Mouse (Mus musculus) midbrain, embryonic 11.5 days (tissue): ENCODE measurements around the gene Ptpn6. TPM values are rescaled to one million over a fixed set of nuclear protein-coding genes. Genes with fewer than 3 reads are reported as not detected.

ENCODE experiments used
- ATAC-seq: fragments of 200-750 bp; cut with Nextera tagmentation; 2 replicates; pipeline ENCODE4 v1.8.0; 2017; ENCODE audit warnings: moderate TSS enrichment, moderate library complexity; ENCODE audit not compliant: low FRiP score
- DNase-seq: peaks from one replicate; pipeline ENCODE4 v3.0.0; 2015; ENCODE audit warnings: low spot score; ENCODE audit errors: missing footprints
- H3K27ac ChIP-seq: fragments of 300-500 bp; sonication (generic); 2 replicates; pipeline ENCODE4 v1.5.1; 2014; ENCODE audit warnings: low read depth, low read length
- H3K27me3 ChIP-seq: fragments of 300-500 bp; sonication (generic); 2 replicates; pipeline ENCODE4 v1.6.1; 2014; ENCODE audit warnings: mild to moderate bottlenecking, low read length, moderate library complexity, mixed read lengths; ENCODE audit not compliant: control insufficient read depth, insufficient read depth
- H3K36me3 ChIP-seq: fragments of 300-500 bp; sonication (generic); 2 replicates; pipeline ENCODE4 v1.6.1; 2014; ENCODE audit warnings: mild to moderate bottlenecking, low read length, moderate library complexity, mixed read lengths; ENCODE audit not compliant: control insufficient read depth, insufficient read depth
- H3K4me1 ChIP-seq: fragments of 300-500 bp; sonication (generic); 2 replicates; pipeline ENCODE4 v1.6.1; 2014; ENCODE audit warnings: low read length; ENCODE audit not compliant: control insufficient read depth, insufficient read depth
- H3K4me2 ChIP-seq: fragments of 300-500 bp; sonication (generic); 2 replicates; pipeline ENCODE4 v1.6.1; 2014; ENCODE audit warnings: mild to moderate bottlenecking, moderate library complexity
- H3K4me3 ChIP-seq: fragments of 300-500 bp; sonication (generic); 2 replicates; pipeline ENCODE4 v1.5.1; 2014; ENCODE audit warnings: low read depth, low read length
- H3K9ac ChIP-seq: fragments of 300-500 bp; sonication (generic); 2 replicates; pipeline ENCODE4 v1.6.1; 2014; ENCODE audit warnings: low read length
- H3K9me3 ChIP-seq: fragments of 300-500 bp; sonication (generic); 2 replicates; pipeline ENCODE4 v1.6.1; 2016; ENCODE audit warnings: low read length; ENCODE audit not compliant: control insufficient read depth
- WGBS: fragments of 180-500 bp; shearing (Covaris S2); extraction: QIAGEN DNeasy Blood & Tissue Kit; methylation state at CpG from one replicate; pipeline ENCODE4 v1.1.7; 2014; 5-methylcytosine and 5-hydroxymethylcytosine counted together
- polyA plus RNA-seq: library from polyadenylated mRNA; unstranded; fragments of >200 nt; fragmentation: Nextera tagmentation; extraction: Ambion mirVana; gene quantifications from 2 replicates; pipeline ENCODE4 v1.2.1, GENCODE M21; 2014

Gene Ptpn6
- polyA plus RNA-seq, 1 experiment from 2014 or later: 5.1 TPM

DNA sequence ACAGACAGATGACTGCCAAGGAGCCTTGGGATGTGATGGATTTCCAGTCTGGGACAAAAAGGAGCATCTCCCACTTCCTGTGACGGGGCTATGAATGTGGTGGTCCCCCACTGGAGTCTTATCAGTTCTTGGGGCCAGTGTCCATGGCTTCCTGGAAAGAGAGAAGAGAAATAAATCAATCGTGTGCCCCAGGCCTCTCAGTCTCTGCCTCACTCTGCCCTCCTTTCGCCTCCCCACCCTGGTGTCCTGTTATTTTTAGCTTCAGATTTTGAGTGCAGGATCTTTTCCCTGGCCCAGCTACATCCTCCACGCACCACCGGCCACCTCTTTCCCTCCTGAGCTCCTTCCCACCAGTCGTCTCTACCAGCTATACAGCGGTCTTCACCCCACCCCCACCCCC is 31.5 kb upstream of the Ptpn6 start:
- Histone ChIP-seq H3K27ac (no peak overlapping the region), H3K4me2 (peak overlapping the region; percentile 85), H3K36me3 (no peaks in the 10 kb centered on the region), H3K27me3 (peaks cover 10% of the 10 kb centered on the region; the same call in 1 of the 2 replicates), H3K9ac (peak overlapping the region; percentile 58), H3K4me3 (peak overlapping the region; percentile 45; the same call in 1 of the 2 replicates), H3K4me1 (peaks cover 16% of the 10 kb centered on the region), H3K9me3 (no peaks in the 10 kb centered on the region)
- ATAC-seq (no peak), DNase-seq (no peak)
- 57% methylated on average over 7 of the region's 7 CpGs for WGBS

DNA sequence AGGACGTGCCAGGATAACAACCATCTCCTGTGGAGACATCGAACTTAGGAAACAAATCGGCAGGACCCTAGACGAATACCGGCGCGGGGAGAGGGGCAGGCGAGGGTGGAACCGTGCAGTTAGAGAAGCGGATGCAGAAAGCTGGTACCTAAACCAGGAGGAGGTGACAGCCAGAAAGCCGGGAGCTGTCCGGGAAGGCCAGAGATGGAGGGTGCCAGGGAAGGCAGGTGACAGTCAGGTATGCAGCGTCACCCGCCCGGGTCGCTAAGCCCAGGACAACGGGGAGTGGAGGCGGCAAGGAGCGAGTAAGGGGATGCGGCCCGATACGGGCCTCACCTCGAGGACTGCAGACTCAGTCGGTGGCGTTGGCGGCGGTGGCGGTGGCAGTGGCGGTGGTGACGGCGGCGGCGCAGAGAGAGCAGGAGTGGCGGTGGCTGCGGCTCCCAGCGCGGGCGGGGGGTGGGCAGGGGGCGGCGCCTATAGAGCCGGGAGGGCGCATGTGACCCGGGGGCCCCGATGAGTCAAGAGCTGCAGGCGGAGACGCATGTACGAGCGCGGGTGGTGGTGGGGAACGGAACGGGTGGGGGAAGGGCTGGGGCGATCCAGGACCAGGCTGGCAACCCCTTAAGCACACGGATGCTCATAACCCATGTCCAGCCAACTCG is 30.7 kb upstream of the Ptpn6 start, which contains the start of gene Eno2:
Gene Eno2, minus strand, starts transcription at position 573 of the 665 bp plus-strand sequence.
- DNase-seq (peak; percentile 92), ATAC-seq (peak; percentile 84)
- Histone ChIP-seq H3K9ac (peak within 1 kb of the TSS; percentile 58), H3K27me3 (peaks cover 10% of the 10 kb centered on the region; the same call in 1 of the 2 replicates), H3K4me1 (peaks cover 16% of the 10 kb centered on the region), H3K36me3 (no peaks in the 10 kb centered on the region), H3K27ac (no peak within 1 kb of the TSS), H3K9me3 (no peaks in the 10 kb centered on the region), H3K4me2 (peak within 1 kb of the TSS; percentile 85), H3K4me3 (peak within 1 kb of the TSS; percentile 45)
- WGBS: under 1% methylated on average over 53 of the region's 54 CpGs

- Histone ChIP-seq H3K9me3 (no peaks in the 10 kb centered on the region), H3K4me3 (peak overlapping the region; percentile 45), H3K27ac (no peak overlapping the region), H3K27me3 (peaks cover 10% of the 10 kb centered on the region; the same call in 1 of the 2 replicates), H3K4me1 (peaks cover 16% of the 10 kb centered on the region), H3K4me2 (peak overlapping the region; percentile 85), H3K9ac (peak overlapping the region; percentile 58), H3K36me3 (no peaks in the 10 kb centered on the region)
- no peak for DNase-seq
- 2% methylated on average over 9 of the region's 9 CpGs for WGBS
- peak; percentile 1; the same call in 1 of the 2 replicates for ATAC-seq
These were observed 30.2 kb upstream of the Ptpn6 start for GRCm38 (mm10) chr6:124768704-124769044.

DNA sequence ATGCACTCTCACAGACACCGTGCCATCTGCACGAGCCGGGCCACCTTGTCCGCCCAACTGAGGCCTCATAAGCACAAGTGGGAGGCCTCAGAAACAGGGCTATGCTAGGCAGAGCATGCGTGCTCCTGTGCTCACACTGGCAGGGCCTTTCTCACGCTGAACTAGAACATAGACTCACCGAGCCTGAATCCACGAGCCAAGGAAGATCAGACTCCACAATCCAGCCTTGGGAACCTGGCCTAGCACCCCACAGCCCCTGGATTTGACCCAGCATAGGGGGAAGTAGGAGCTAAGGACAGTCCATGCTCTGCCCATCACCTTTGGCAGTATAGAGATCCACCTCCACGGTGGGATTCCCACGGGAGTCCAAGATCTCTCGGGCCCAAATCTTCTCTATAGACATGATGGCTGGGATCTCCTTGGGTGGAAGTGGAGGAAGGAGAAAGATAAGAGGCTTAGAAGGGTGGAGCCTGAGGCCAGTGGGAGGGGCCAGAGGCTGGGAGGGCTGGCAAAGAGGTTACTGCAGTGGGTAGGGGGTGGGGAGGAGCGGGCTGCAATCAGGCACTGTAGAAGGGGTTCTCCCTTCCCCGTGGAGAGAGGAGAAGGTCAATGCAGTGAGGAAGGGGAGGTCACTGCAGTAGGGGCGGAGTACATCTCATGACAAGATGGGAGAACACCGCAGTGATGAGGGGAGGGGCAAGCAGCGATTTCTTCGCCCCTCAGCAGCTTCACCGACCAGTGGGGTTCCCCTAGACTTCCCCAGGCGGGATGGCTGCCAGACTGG is 29.6 kb upstream of the Ptpn6 start:
- Histone ChIP-seq H3K9me3 (no peaks in the 10 kb centered on the region), H3K4me2 (peak overlapping the region; percentile 85), H3K36me3 (no peaks in the 10 kb centered on the region), H3K4me3 (no peak overlapping the region), H3K27ac (no peak overlapping the region), H3K4me1 (peaks cover 16% of the 10 kb centered on the region), H3K9ac (no peak overlapping the region), H3K27me3 (peaks cover 10% of the 10 kb centered on the region; the same call in 1 of the 2 replicates)
- WGBS: 17% methylated on average over 19 of the region's 19 CpGs
- ATAC-seq (peak; percentile 50), DNase-seq (peak; percentile 91)

DNA sequence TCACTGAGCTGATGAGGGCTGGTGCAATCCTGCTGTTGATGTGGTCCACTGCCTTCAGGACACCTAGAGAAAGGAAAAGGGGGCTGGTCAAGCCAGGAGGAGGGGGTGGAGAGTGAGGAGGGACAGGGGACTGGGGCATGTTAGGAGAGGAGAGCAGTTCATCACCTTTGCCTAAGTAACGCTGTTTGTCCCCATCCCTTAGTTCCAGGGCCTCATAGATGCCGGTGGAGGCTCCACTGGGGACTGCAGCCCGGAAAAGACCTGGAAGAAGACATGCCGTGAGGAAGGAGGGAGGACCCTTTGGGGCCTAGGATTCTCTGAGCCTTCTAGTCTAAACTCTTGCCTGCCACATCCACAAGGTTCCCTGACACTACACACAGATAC is 29.0 kb upstream of the Ptpn6 start:
- no peak for DNase-seq
- Histone ChIP-seq H3K4me2 (no peak overlapping the region), H3K4me1 (peaks cover 16% of the 10 kb centered on the region), H3K36me3 (no peaks in the 10 kb centered on the region), H3K4me3 (no peak overlapping the region), H3K27me3 (peaks cover 10% of the 10 kb centered on the region; the same call in 1 of the 2 replicates), H3K9me3 (no peaks in the 10 kb centered on the region), H3K9ac (peak overlapping the region; percentile 16; the same call in 1 of the 2 replicates), H3K27ac (no peak overlapping the region)
- no peak for ATAC-seq
- WGBS: 18% methylated on average over 4 of the region's 4 CpGs

GRCm38 (mm10) chr6:124765951-124766350 is 27.4 kb upstream of the Ptpn6 start:
- WGBS: 81% methylated on average over 7 of the region's 7 CpGs
- Histone ChIP-seq H3K4me1 (peaks cover 16% of the 10 kb centered on the region), H3K27ac (no peak overlapping the region), H3K36me3 (no peaks in the 10 kb centered on the region), H3K4me3 (no peak overlapping the region), H3K9ac (no peak overlapping the region), H3K4me2 (no peak overlapping the region), H3K9me3 (no peaks in the 10 kb centered on the region), H3K27me3 (peaks cover 10% of the 10 kb centered on the region; the same call in 1 of the 2 replicates)
- ATAC-seq (no peak), DNase-seq (no peak)

DNA sequence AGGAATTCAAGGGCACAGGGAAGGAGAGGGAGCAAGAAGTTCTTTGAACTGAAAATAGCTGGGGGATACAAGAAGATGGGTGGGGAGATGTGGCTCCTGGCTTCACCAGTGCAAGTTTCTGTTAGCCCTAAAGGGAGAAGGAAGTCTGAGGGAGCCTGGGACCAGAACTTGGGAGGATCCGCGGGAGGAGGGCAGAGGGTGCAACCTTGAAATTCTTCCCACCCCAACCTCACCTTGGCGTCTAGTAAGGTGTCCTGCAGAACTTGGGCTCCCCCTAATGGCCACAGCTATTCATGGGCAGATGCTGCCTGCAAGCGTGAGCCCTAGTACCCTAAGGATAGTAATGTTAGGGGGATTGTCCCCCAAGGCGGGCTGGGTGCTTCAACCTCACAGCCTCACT is 20.7 kb upstream of the Ptpn6 start:
- Histone ChIP-seq H3K27me3 (no peaks in the 10 kb centered on the region), H3K9ac (no peak overlapping the region), H3K9me3 (no peaks in the 10 kb centered on the region), H3K4me2 (no peak overlapping the region), H3K4me3 (no peak overlapping the region), H3K4me1 (peaks cover 32% of the 10 kb centered on the region), H3K27ac (no peak overlapping the region; the same call in 1 of the 2 replicates), H3K36me3 (no peaks in the 10 kb centered on the region)
- DNase-seq (peak; percentile 96), ATAC-seq (no peak)
- 4% methylated on average over 5 of the region's 5 CpGs for WGBS

GRCm38 (mm10) chr6:124758849-124759232 is 20.3 kb upstream of the Ptpn6 start:
- Histone ChIP-seq H3K9ac (peak overlapping the region; percentile 85; the same call in 1 of the 2 replicates), H3K9me3 (no peaks in the 10 kb centered on the region), H3K4me3 (no peak overlapping the region; the same call in 1 of the 2 replicates), H3K27me3 (no peaks in the 10 kb centered on the region), H3K27ac (peak overlapping the region; percentile 7), H3K36me3 (no peaks in the 10 kb centered on the region), H3K4me1 (peaks cover 34% of the 10 kb centered on the region), H3K4me2 (no peak overlapping the region)
- DNase-seq: no peak
- 40% methylated on average over 2 of the region's 2 CpGs for WGBS
- no peak for ATAC-seq
